Mouse (Mus musculus) erythroid progenitor cell, adult 5-6 weeks (primary cell): ENCODE measurements around the gene Qprt. TPM values are rescaled to one million over a fixed set of nuclear protein-coding genes. Genes with fewer than 3 reads are reported as not detected.

Source experiments
- ATAC-seq: replicated peaks from 2 replicates; pipeline ENCODE4 v1.8.0; 2016; ENCODE audit warnings: moderate number of reproducible peaks, mild to moderate bottlenecking, moderate TSS enrichment, inconsistent platforms; ENCODE audit not compliant: poor library complexity, low FRiP score, severe bottlenecking
- total RNA-seq, 2 experiments: library from RNA; stranded (forward) in 1 of 2; stranded (reverse) in 1 of 2; fragments of 150-400 nt in 1 of 2; fragments of 186-747, 209-891 nt in 1 of 2; gene quantifications; 2 replicates each; pipeline versions ENCODE4 v1.2.3 to v1.2.4; 2015 to 2017; ENCODE audit warnings: low replicate concordance in 2 of 2

Gene Qprt
- total RNA-seq, 2 experiments from 2014 or later: not detected

DNA sequence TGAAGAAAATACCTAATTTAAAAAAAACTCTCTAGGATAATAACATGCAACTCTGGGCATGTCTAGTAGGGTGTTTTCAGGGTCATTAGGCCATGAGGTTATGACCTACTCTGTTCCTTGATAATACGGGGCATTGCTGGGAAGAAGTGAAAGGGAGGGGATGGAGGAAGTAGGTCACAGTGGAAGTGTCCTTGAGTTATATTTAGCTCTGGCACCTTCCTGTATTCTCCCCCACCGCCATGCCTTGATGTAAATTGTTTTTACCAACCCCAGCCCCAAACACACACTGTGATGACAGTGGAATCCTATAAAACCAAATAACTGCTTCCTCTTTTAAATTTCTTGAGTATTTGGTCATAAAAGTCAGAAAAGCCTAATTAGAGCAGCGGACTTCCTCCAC is 42.0 kb downstream of the Qprt start:
- no peak for ATAC-seq

DNA sequence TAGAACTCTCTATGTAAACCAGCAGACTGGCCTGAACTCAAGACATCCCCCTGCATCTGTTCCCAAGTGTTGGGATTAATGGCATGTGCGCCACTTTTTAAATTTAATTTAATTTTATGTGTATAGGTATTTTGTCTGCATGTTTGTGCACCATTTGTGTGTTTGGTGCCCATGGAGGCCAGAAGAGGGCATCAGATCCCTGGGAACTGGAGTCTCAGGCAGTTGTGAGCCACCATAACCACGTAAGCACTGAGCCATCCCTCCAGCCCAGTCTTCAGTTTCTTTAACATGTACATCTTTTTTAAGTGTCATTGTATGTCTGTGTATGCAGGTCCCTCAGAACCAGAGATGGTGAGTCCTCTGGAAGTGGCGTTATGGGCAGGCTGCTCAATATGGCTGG is 44.3 kb downstream of the Qprt start:
- no peak for ATAC-seq

DNA sequence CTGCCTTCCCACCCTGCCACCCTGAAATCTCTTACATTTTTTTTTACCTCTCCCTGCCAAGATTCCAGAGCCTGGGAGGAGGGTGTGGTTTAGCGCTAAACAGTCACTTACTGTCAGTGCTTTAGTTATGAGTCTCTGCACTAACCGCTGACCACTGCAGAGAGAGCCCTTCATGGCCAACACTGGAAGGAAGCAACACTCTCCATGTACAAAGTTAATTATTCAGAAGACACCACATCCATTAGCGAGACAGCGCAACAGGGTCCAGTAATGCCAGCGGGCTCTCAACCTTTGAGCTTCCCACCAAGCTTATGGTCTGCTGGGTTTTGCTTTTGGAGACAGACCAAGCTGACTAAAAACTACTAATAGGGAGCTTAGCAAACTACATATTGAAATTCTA is 45.8 kb downstream of the Qprt start:
- ATAC-seq: no peak

DNA sequence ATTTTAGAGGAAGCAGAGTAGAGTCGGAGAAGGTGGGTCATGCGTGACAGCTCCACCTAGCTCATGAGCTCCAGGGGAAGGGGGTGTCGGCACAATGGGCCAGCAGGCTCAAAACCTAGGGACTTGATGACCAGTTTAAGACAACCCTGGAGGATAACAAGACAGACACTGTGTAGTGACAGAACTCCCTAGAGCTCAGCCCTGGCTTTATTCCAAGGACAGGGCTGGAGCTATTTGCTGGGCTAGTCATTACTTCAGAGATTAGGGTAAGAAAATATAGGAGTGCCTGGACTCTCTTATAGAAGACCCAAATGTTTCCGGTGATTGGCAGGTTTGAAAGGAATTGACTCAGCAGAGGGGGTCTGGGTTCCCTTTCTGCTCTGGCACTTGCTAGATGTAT is 48.8 kb downstream of the Qprt start:
- ATAC-seq: no peak

DNA sequence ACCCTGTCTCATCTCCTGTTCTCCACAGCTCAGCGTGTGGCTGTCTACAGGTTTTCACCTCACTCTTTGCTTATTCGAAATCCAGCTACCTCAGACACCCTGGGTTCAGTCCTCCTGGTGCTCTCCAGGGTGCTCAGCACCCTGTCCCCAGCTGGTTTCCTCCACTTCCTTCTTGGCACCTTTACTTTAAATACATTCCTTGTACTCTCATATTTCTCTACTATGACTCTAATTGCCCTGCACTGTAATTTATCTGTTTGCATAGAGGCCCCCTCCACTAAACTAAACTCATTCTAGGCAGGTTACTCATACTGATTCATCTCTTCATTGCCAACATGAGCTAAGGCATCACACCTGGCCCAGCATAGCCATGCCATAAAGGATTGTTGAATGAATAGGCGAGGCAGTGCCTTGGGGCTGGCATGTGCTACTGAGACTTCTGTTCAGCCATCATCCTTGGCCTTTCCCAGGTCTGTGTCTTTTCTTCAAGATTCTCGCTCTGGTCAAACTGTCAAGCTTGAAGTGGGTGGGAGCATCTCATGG is 51.1 kb downstream of the Qprt start:
- ATAC-seq: no peak

DNA sequence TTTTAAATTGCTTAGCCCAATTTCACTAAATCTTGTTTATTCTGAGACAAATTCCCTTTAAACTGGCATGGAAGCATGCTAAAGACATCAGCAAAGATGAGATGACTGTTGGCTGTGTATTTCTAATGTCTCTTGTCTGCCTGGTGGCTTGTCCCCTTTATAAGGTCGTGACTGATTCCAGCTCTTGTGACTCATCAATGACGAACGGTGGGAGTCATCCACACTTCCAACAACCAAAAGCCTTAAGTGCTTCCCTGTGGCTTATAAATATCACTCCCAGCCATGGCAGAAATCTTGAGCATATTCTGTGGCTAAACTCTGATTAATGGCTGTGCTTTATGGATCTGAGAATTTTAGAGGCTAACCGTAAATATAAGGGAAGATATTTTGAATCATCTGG is 55.7 kb downstream of the Qprt start:
- no peak for ATAC-seq

DNA sequence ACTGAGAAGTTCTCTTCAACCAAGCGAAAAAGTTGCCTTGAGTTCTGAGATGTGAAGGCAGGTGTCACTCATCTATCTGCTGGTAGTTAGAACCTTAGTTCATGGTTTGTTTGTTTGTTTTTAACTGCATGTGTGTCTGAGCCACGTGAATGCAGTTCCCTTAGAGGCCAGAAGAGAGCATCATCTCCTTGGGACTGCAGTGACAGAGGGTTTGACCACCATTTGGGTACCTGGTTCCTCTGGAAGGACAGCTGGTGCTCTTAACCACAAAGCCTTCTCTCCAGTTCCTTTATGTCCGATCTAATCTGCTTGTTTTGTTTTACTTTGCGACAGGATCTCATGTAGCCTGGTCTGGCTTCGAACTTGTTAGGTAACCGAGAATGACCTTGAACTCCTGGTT is 56.5 kb downstream of the Qprt start:
- no peak for ATAC-seq

Other genes with a start within 250 kb of the Qprt start
- gene Taok2, start 237.5 kb downstream of the Qprt start, total RNA-seq (2015; ENCODE audit: low replicate concordance): 23.1 and 38.2 TPM in 2 replicates
- gene Taok2, start 237.5 kb downstream of the Qprt start, total RNA-seq (2017; ENCODE audit: low replicate concordance): 65.6 and 76.2 TPM in 2 replicates
- gene Tmem219, start 199.3 kb downstream of the Qprt start, total RNA-seq (2015; ENCODE audit: low replicate concordance): 3.2 and 5.4 TPM in 2 replicates
- gene Tmem219, start 199.3 kb downstream of the Qprt start, total RNA-seq (2017; ENCODE audit: low replicate concordance): 4.0 and 10.4 TPM in 2 replicates
- 21.6 TPM in 1 of 2 replicates, not detected in the other for gene Kctd13, start 193.3 kb downstream of the Qprt start, total RNA-seq (2015; ENCODE audit: low replicate concordance)
- gene Kctd13, start 193.3 kb downstream of the Qprt start, total RNA-seq (2017; ENCODE audit: low replicate concordance): 0.53 and 3.3 TPM in 2 replicates
- gene Asphd1, start 172.6 kb downstream of the Qprt start, total RNA-seq (2015; ENCODE audit: low replicate concordance): not detected in 2 replicates
- gene Asphd1, start 172.6 kb downstream of the Qprt start, total RNA-seq (2017; ENCODE audit: low replicate concordance): not detected in 2 replicates
- gene Sez6l2, start 171.7 kb downstream of the Qprt start, total RNA-seq (2015; ENCODE audit: low replicate concordance): not detected in 2 replicates
- gene Sez6l2, start 171.7 kb downstream of the Qprt start, total RNA-seq (2017; ENCODE audit: low replicate concordance): 0.45 TPM in 1 of 2 replicates, not detected in the other
- 29.8 and 30.3 TPM in 2 replicates for gene Cdipt, start 146.3 kb downstream of the Qprt start, total RNA-seq (2015; ENCODE audit: low replicate concordance)
- 19.7 and 27.1 TPM in 2 replicates for gene Cdipt, start 146.3 kb downstream of the Qprt start, total RNA-seq (2017; ENCODE audit: low replicate concordance)
- 2.9 TPM in 1 of 2 replicates, not detected in the other for gene Cdiptos, start 146.1 kb downstream of the Qprt start, total RNA-seq (2015; ENCODE audit: low replicate concordance)
- not detected in 2 replicates for gene Cdiptos, start 146.1 kb downstream of the Qprt start, total RNA-seq (2017; ENCODE audit: low replicate concordance)
- 0.36 and 0.42 TPM in 2 replicates for gene Mvp, start 107.6 kb downstream of the Qprt start, total RNA-seq (2015; ENCODE audit: low replicate concordance)
- 6.7 and 7.7 TPM in 2 replicates for gene Mvp, start 107.6 kb downstream of the Qprt start, total RNA-seq (2017; ENCODE audit: low replicate concordance)
- not detected in 2 replicates for gene Pagr1b, start 105.7 kb downstream of the Qprt start, total RNA-seq (2015; ENCODE audit: low replicate concordance)
- gene Pagr1b, start 105.7 kb downstream of the Qprt start, total RNA-seq (2017; ENCODE audit: low replicate concordance): 0.64 and 11.8 TPM in 2 replicates
- gene Pagr1a, start 104.9 kb downstream of the Qprt start, total RNA-seq (2015; ENCODE audit: low replicate concordance): 24.1 and 46.9 TPM in 2 replicates
- gene Pagr1a, start 104.9 kb downstream of the Qprt start, total RNA-seq (2017; ENCODE audit: low replicate concordance): 10.6 and 26.2 TPM in 2 replicates
- 1.7 TPM in 1 of 2 replicates, not detected in the other for gene Gm42742, start 101.1 kb downstream of the Qprt start, total RNA-seq (2015; ENCODE audit: low replicate concordance)
- gene Gm42742, start 101.1 kb downstream of the Qprt start, total RNA-seq (2017; ENCODE audit: low replicate concordance): 10.8 and 28.1 TPM in 2 replicates
- 0.84 TPM in 1 of 2 replicates, not detected in the other for gene Prrt2, start 101.0 kb downstream of the Qprt start, total RNA-seq (2015; ENCODE audit: low replicate concordance)
- 3.0 TPM in 1 of 2 replicates, not detected in the other for gene Prrt2, start 101.0 kb downstream of the Qprt start, total RNA-seq (2017; ENCODE audit: low replicate concordance)
- gene Maz, start 95.2 kb downstream of the Qprt start, total RNA-seq (2015; ENCODE audit: low replicate concordance): 175 and 179 TPM in 2 replicates
- gene Maz, start 95.2 kb downstream of the Qprt start, total RNA-seq (2017; ENCODE audit: low replicate concordance): 96.8 and 123 TPM in 2 replicates
- 651 and 861 TPM in 2 replicates for gene Kif22, start 79.8 kb downstream of the Qprt start, total RNA-seq (2015; ENCODE audit: low replicate concordance)
- gene Kif22, start 79.8 kb downstream of the Qprt start, total RNA-seq (2017; ENCODE audit: low replicate concordance): 380 and 614 TPM in 2 replicates
- 3.6 and 9.2 TPM in 2 replicates for gene Zg16, start 34.9 kb downstream of the Qprt start, total RNA-seq (2015; ENCODE audit: low replicate concordance)
- gene Zg16, start 34.9 kb downstream of the Qprt start, total RNA-seq (2017; ENCODE audit: low replicate concordance): 1.2 and 6.0 TPM in 2 replicates
- 18.0 and 25.9 TPM in 2 replicates for gene AI467606, start 30.9 kb downstream of the Qprt start, total RNA-seq (2015; ENCODE audit: low replicate concordance)
- 10.5 and 12.7 TPM in 2 replicates for gene AI467606, start 30.9 kb downstream of the Qprt start, total RNA-seq (2017; ENCODE audit: low replicate concordance)
- 16.2 and 30.2 TPM in 2 replicates for gene Spn, start 15.6 kb upstream of the Qprt start, total RNA-seq (2015; ENCODE audit: low replicate concordance)
- 30.8 and 32.0 TPM in 2 replicates for gene Spn, start 15.6 kb upstream of the Qprt start, total RNA-seq (2017; ENCODE audit: low replicate concordance)
- gene Cd2bp2, start 73.8 kb upstream of the Qprt start, total RNA-seq (2015; ENCODE audit: low replicate concordance): 18.7 and 25.2 TPM in 2 replicates
- gene Cd2bp2, start 73.8 kb upstream of the Qprt start, total RNA-seq (2017; ENCODE audit: low replicate concordance): 43.6 and 63.3 TPM in 2 replicates
- 25.6 and 36.4 TPM in 2 replicates for gene Tbc1d10b, start 86.2 kb upstream of the Qprt start, total RNA-seq (2015; ENCODE audit: low replicate concordance)
- gene Tbc1d10b, start 86.2 kb upstream of the Qprt start, total RNA-seq (2017; ENCODE audit: low replicate concordance): 85.3 and 173 TPM in 2 replicates
- 24.3 and 28.1 TPM in 2 replicates for gene Mylpf, start 86.7 kb upstream of the Qprt start, total RNA-seq (2015; ENCODE audit: low replicate concordance)
- gene Mylpf, start 86.7 kb upstream of the Qprt start, total RNA-seq (2017; ENCODE audit: low replicate concordance): 25.7 and 48.9 TPM in 2 replicates
- gene Zfp553, start 110.8 kb upstream of the Qprt start, total RNA-seq (2015; ENCODE audit: low replicate concordance): 2.5 and 2.9 TPM in 2 replicates
- 0.77 and 10.0 TPM in 2 replicates for gene Zfp553, start 110.8 kb upstream of the Qprt start, total RNA-seq (2017; ENCODE audit: low replicate concordance)
- 36.0 and 65.2 TPM in 2 replicates for gene Sept1, start 110.9 kb upstream of the Qprt start, total RNA-seq (2015; ENCODE audit: low replicate concordance)
- gene Sept1, start 110.9 kb upstream of the Qprt start, total RNA-seq (2017; ENCODE audit: low replicate concordance): 24.0 and 44.4 TPM in 2 replicates
- gene Zfp771, start 122.0 kb upstream of the Qprt start, total RNA-seq (2015; ENCODE audit: low replicate concordance): 4.0 TPM in 1 of 2 replicates, not detected in the other
- 0.26 TPM in 1 of 2 replicates, not detected in the other for gene Zfp771, start 122.0 kb upstream of the Qprt start, total RNA-seq (2017; ENCODE audit: low replicate concordance)
- 12.2 and 21.6 TPM in 2 replicates for gene Dctpp1, start 138.5 kb upstream of the Qprt start, total RNA-seq (2015; ENCODE audit: low replicate concordance)
- 6.2 and 11.1 TPM in 2 replicates for gene Dctpp1, start 138.5 kb upstream of the Qprt start, total RNA-seq (2017; ENCODE audit: low replicate concordance)
- 16.8 and 18.0 TPM in 2 replicates for gene Sephs2, start 151.8 kb upstream of the Qprt start, total RNA-seq (2015; ENCODE audit: low replicate concordance)
- gene Sephs2, start 151.8 kb upstream of the Qprt start, total RNA-seq (2017; ENCODE audit: low replicate concordance): 25.8 and 29.0 TPM in 2 replicates
- gene Itgal, start 174.0 kb upstream of the Qprt start, total RNA-seq (2015; ENCODE audit: low replicate concordance): 14.3 and 18.7 TPM in 2 replicates
- 2.1 and 3.9 TPM in 2 replicates for gene Itgal, start 174.0 kb upstream of the Qprt start, total RNA-seq (2017; ENCODE audit: low replicate concordance)
- gene Zfp768, start 223.4 kb upstream of the Qprt start, total RNA-seq (2015; ENCODE audit: low replicate concordance): 0.72 TPM in 1 of 2 replicates, not detected in the other
- 0.39 and 1.3 TPM in 2 replicates for gene Zfp768, start 223.4 kb upstream of the Qprt start, total RNA-seq (2017; ENCODE audit: low replicate concordance)